Mouse (Mus musculus) cerebellum, postnatal 4 days (tissue): ENCODE data around the gene Ten1.

Source experiments
- DNase-seq, 2 experiments: peaks; one replicate each; pipeline ENCODE4 v3.0.0; 2022; ENCODE audit warnings: low spot score in 2 of 2, mixed read lengths in 1 of 2

Ten1 gene

DNA sequence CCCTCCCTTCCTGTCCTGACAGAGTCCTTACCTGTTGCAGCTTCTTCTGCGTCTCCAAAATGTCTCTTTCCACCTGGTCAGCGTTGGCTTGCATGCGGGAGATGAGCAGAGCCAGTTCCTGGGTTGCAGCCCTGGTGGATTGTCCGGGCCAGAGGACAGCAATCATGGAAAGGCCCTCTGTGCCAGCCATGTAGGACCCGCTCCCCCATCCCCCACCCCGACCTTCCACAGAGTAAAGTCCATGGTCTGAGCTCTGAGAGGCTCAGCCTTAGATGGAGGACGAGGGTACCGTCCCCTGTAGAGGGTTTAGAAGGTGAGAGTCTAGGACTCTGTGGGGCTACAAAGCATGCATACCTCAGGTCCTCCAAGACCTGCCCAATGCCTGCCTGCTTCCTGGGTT lies 36.2 kb downstream of the Ten1 start:
- DNase-seq: no peak

DNA sequence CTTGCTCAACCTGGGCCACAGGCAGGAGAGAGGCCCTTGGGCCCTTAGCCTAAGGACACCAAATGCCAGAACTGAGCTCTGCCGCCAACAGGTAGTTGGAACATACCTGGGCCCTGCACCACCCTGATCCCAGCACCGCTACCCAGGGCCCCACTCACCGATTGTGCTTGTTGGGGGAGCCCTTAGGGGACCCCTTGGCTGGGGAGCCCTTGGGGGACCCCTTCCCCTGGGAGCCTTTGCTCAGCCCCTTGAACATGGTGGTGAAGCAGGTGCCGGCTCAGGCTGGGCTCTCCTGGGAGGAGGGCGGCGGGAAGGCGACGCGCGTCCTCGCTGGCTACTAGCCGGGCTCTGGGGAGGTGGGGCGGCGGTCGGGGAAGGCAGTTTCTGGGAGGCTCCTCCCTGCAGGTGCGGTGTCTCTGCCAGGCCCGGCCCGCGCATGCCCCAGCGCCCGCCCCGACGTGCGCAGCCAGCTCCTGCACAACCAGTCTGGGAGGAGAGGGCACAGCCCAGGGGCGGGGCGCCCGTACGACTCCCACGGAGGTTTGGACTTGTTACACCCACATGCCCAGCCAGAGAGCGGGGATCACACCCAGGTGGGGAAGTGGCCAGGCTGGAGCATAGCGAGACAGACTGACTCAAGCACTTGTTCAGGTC lies 39.2 kb downstream of the Ten1 start, which contains the start of gene Evpl:
TSS of gene Evpl (minus strand) at position 336 of the 654 bp plus-strand sequence.
- DNase-seq: no peak

DNA sequence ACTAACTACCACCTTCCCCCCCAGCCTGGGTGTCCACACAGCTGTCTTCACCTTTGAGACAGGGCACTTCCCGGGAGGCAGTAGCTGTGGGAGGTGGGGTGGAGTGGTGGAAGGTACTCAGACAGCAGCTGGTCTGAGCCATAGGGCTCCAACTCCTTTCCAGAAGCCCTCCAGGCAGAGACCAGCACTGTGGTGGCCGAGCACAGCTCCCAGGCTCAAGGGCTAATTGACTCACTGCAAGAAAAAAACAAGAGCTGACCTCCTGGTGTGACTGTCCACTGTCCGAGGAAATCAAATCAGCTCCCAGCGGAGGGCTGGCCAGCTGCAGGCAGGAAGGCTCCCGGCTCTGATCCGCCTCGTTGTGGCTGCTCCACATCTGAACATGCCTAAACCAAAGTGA lies 41.1 kb downstream of the Ten1 start:
- DNase-seq: no peak

DNA sequence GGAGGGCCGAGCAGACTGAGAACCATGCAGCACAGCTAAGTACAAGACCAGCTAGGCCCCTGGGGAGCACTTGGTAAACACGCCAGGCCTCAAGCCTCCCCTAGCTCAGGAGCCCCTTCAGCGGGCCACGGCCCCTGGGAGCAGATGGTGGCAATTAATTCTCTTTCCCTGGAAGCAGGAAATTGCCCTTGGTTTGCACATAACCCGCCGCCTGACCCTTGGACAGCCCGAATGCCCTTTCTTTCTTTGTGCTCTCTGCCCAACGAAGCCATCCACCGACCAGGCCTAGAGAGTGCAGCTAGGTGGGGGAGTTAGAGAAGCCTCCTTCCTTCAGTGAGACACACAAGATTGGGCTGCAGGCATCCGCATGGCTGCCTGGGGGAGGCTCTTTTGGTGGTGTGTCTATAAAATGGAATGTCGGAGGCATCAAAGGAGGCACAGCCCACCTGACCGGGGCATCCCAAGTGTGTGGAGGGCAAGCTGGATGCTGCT lies 43.1 kb downstream of the Ten1 start:
- DNase-seq: no peak

DNA sequence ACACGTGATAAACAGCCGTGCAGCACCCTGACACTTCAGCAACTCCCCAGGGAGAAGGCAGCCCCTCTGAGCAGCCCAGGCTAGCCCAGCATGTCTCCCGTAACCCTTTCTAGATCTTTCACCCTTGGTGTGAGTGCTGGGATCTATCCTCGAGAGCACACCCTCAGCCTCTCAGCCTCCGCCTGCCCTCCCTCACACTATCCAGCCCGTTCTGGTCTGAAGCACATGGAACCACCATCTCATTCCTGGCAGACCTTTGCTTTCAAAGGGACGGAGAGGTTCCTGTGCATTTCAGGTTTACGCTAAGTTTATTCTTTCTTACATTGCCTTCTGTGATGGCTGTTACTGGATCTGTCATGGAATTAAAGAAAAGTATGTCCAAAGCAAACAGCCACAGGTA lies 45.9 kb downstream of the Ten1 start:
- DNase-seq: no peak

DNA sequence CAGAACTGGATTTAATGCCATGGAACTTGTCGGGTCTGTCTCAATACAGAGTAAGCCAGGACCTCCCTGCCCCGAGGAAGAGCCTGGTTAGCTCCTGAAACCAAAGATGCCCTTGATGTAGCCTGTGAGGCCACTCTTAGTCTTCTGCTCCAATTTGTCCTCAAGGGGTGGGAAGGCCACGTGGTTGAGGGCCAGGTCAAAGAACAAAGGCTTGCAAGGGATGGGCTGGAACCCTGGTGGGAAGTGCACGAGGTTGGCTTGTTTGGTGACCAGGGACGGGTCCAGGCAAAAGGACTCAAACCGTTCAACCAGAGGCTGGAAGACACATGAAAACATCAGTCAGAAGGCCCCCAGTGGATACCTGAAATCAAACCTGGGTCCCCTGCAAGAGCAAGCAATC lies 47.0 kb downstream of the Ten1 start:
- DNase-seq: no peak

DNA sequence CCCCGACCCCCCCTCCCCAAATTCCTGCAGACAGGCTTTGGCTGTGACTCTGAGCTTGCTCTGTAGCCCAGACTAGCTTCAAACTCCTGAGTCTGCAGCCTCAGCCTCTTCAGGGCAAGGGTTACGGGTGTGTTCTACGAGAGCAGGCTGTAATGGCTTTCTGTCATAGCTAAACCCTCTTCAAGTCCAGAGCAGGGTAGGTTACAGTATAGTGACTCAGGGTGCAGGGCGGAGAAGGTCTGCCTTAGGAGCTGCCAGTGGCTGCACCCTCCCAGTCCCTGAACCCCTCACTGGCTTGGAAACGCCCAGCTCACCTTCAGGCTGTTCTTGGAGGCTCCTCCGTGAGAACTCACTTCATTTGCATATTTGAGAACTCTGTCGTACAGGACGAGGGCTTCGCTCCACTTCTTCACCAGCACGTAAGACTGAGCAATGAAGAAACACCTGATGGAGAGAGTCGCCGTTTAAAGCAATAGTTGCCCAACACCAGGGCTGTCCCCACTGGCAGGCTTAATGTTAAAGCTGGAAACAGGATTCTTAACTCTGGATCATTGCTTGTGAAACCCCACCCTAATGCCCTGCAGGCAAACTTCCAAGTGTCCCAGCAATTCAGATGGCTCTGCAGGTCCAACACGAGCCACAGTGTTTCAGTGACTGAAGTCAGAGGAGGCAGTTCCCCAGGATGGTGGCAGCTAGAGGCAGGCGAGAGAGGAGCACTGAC lies 49.0 kb downstream of the Ten1 start:
- no peak for DNase-seq

DNA sequence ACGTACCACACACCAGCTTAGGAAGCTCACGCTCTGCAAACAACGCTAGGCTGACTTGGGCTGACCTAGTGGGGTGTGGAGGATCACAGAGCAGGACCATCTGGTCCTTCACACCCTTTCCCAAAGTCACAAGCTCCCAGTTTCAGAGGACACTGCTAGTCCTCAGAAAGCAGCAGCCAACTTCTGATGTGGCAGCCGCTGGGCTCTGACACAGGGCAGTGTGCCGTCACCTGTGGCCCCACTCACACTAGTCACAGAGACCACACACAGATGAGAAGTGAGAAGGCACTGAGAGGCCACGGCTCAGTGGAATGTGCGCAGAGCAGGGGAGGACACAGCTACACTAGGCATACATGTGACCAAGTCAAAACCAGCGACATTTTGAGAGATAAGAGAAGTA lies 52.2 kb downstream of the Ten1 start:
- DNase-seq: no peak

DNA sequence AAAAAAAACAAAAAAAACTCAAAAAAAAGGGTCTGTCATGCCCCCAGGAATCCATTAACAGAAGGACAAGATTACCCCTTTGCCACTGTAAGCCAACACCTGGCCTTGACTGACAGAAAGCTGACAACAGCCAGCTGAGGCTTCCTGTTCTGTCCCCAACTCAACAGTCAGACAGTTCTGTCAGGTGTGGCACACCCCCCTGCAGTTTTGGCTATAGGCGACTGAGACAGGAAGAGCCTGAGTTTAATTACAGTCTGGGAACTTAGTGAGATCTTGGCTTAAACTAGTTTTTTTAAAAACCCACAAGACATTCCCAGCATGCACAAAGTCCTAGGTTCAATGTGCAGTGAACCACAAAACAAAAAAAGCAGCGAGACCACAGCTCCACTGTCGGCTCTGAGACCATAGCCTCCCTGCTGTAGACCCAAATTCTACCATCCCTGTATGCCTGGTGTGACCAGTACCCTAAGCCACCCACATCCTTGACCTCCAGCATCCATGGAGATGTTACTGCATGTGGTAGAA lies 54.5 kb downstream of the Ten1 start:
- no peak for DNase-seq

DNA sequence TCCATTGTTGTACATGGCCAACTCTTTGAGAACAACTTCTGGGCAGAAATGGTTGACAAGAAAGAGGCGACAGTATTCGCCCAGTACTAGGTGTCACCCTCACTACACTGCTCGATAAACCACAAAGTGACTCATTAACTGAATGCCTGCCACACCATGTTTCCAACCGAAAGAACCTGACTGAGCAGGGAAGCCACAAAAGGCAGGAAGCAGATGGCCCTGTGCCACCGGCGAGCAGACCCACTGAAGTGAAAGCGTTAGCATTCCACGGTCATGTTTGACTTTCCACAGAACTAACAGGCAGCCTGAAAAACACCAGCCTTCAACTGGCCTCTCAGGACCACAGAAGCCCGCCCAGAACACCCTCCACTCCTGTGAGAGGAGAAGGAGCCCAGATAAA lies 56.0 kb downstream of the Ten1 start:
- no peak for DNase-seq

DNA sequence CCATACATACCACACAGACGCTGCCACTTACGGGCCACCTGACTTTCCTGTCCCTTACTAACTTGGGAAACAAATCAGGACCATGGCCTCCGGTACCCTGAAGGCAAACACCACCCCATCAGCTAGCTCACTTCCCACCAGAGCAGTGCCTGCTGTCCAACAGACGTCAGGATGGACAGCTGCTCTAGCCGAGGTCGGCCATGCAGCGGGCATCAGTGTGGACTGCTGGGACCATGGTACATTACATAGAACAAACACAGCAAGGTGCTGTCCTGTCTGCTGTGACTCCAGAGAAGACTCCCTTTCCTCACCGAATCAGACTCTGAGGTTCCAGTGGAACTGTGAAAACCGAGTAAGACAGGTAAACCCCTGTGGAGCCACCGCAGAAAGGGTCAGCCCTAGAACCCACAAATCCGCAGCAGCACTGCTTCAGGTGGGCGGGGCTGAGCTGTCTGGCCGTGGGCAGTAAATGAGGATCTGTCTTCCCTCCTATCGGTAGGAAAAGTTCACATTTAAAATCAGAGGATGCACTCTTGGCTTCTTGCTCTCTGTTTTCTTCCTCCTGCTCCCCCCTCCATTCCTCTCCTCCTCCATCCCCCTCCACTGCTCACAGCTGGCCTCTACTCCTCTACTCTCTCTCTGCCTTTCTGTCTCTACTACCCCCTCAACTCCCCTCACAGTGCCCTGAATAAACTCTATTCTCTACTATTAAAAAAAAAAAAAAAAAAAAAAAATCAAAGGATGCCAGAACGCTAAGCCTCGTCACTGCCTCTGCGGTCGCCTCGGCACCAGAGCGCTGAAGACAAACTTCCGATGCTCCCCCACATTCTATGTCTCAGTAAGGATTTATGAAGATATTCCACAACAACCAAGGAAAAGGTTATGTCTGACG lies 56.7 kb downstream of the Ten1 start:
- no peak for DNase-seq

DNA sequence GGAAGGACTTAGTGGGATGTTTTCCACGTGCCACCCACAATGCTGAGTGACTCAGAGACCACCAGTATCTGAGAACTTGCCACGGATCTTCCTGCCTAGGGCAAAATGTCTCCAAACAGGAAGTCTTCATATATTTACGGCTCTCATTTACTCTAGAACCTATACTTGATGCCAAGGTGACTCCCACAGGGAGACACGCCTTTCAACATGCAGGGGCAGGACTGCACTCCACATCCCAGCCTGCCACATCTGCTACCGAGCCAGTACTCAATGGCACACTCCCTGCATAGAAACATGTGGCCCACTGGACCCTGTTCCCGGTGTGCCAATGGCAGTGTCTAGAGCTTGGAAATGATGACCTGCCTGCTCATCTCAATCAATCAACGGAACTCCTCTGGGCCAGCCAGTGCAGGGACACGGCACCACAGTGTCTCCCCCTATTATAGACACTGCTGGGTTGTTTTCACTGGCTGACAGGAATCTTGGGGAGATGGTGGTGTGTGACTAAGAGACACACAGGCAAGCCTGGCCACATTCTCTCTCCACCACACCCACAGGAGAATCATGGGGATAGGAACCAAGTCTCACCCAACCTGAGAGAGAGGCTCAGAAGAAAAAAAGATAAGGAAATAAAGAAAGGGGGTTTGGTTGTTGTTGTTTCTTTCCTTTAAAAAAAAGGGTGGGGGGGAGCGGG lies 57.5 kb downstream of the Ten1 start:
- DNase-seq: no peak

DNA sequence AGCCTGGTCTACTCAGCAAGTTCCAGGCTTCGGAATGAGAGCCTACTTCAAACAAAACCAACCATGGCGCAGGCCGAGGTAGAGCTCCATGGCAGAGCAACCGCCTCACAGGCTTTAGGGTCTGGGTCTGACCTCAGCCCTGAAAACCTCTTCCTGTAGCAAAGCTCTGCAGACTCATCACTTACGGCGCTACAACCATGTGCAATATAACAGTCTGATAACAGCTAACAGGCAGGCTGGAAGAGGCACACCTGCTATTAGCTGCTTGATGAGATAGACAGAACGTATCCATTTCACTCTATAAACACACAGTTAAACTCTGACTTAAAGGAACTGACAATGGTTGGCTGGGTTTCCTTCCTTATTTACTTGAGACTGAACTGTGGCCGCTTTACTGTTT lies 60.8 kb downstream of the Ten1 start:
- no peak for DNase-seq

DNA sequence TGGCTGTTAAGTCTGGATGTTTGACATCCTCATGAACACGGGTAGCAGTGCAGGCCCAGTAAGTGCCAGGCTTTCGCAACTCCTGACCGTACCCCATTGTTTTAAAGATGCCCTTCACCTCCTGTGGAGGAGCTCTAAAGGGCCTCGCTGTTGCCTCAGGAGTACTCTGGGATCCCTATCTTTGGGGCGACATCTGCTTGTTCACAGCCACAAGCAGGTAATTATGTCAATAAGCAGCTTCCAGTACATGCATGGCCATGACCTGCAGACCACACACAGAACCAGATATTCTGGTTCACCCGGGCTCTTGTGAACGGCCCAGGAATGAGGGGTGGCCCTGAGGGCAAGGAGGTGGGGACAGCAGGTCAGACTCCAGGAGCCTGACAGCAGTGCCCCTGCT lies 61.6 kb downstream of the Ten1 start:
- DNase-seq: no peak
